Mouse (Mus musculus) CD8-positive naive resting alpha-beta T cell, adult 2 months (primary cell): Measurements from ENCODE around the gene Ctsg.
"Not testable (repeated sequence)": the region's sequence is repeated elsewhere in the genome, so short reads cannot be mapped to it uniquely, and the experiment has no call there.

Experiments
- DNase-seq, 2 experiments: peaks; one replicate each; pipeline ENCODE4 v3.0.0; 2022; ENCODE audit warnings: low read depth in 2 of 2, low spot score in 2 of 2

Ctsg gene

GRCm38 (mm10) chr14:56102386-56102785 lies at the start of gene Ctsg:
Gene Ctsg, minus strand, starts transcription at chr14:56102574.
- no peak for DNase-seq

GRCm38 (mm10) chr14:56133675-56134074 lies 31.3 kb upstream of the Ctsg start:
- DNase-seq, result not testable (repeated sequence)

- not testable (repeated sequence) for DNase-seq
Observed at GRCm38 (mm10) chr14:56132508-56132907, 30.1 kb upstream of the Ctsg start, which contains the start of gene Gzmd. Gene Gzmd, minus strand, starts transcription at chr14:56132608.

- DNase-seq, result no peak
Observed at GRCm38 (mm10) chr14:56128341-56128740, 26.0 kb upstream of the Ctsg start.

GRCm38 (mm10) chr14:56123516-56123915 lies 21.1 kb upstream of the Ctsg start:
- DNase-seq, result no peak

- no peak for DNase-seq
Observed at GRCm38 (mm10) chr14:56120525-56120924, 18.2 kb upstream of the Ctsg start, which contains the start of gene Gzme. Gene Gzme, minus strand, starts transcription at chr14:56120625.

GRCm38 (mm10) chr14:56115531-56116310 lies 13.3 kb upstream of the Ctsg start:
- DNase-seq, result not testable (repeated sequence)

- no peak for DNase-seq
Observed at GRCm38 (mm10) chr14:56105447-56106180, 3.2 kb upstream of the Ctsg start.

- DNase-seq, result no peak
Observed at GRCm38 (mm10) chr14:56105016-56105415, 2.6 kb upstream of the Ctsg start.

- DNase-seq, result no peak
Observed at GRCm38 (mm10) chr14:56103452-56103851, 1.1 kb upstream of the Ctsg start.

GRCm38 (mm10) chr14:56098940-56099339 lies 3.4 kb downstream of the Ctsg start:
- DNase-seq, result no peak

GRCm38 (mm10) chr14:56097597-56097996 lies 4.8 kb downstream of the Ctsg start:
- DNase-seq, result no peak

- no peak for DNase-seq
Observed at GRCm38 (mm10) chr14:56093353-56093752, 9.0 kb downstream of the Ctsg start.

- DNase-seq, result no peak
Observed at GRCm38 (mm10) chr14:56086711-56087110, 15.7 kb downstream of the Ctsg start.

GRCm38 (mm10) chr14:56085167-56085566 lies 17.2 kb downstream of the Ctsg start, which contains the start of gene Mcpt8:
Gene Mcpt8, minus strand, starts transcription at chr14:56085273.
- DNase-seq, result no peak

- DNase-seq, result no peak
Observed at GRCm38 (mm10) chr14:56082016-56082415, 20.4 kb downstream of the Ctsg start.

- not testable (repeated sequence) for DNase-seq
Observed at GRCm38 (mm10) chr14:56062213-56062612, 40.2 kb downstream of the Ctsg start, which contains the start of gene Mcpt4. Gene Mcpt4, minus strand, starts transcription at chr14:56062313.

- no peak for DNase-seq
Observed at GRCm38 (mm10) chr14:56057722-56058121, 44.7 kb downstream of the Ctsg start.

GRCm38 (mm10) chr14:56055408-56055807 lies 47.0 kb downstream of the Ctsg start:
- no peak for DNase-seq
